Mouse (Mus musculus): ENCODE data around the gene Thpo.

The Thpo gene

GRCm38 (mm10) chr16:20733731-20734730, at the start of gene Thpo:
TSS of gene Thpo (minus strand) at chr16:20734511.
- no peak for DNase-seq (ENCODE audit: low spot score)

GRCm38 (mm10) chr16:20783891-20784290, 49.6 kb upstream of the Thpo start:
- DNase-seq (ENCODE audit: low spot score): no peak

GRCm38 (mm10) chr16:20781101-20781630, 46.9 kb upstream of the Thpo start:
- no peak for DNase-seq (ENCODE audit: low spot score)

GRCm38 (mm10) chr16:20779846-20780245, 45.5 kb upstream of the Thpo start:
- DNase-seq (ENCODE audit: low spot score): no peak

GRCm38 (mm10) chr16:20775021-20775420, 40.7 kb upstream of the Thpo start:
- DNase-seq (ENCODE audit: low spot score): no peak

- DNase-seq (ENCODE audit: low spot score): no peak
Observed at GRCm38 (mm10) chr16:20765244-20765643, 30.9 kb upstream of the Thpo start.

- DNase-seq (ENCODE audit: low spot score): no peak
Observed at GRCm38 (mm10) chr16:20761681-20762080, 27.4 kb upstream of the Thpo start.

- no peak for DNase-seq (ENCODE audit: low spot score)
Observed at GRCm38 (mm10) chr16:20757385-20757784, 23.1 kb upstream of the Thpo start.

GRCm38 (mm10) chr16:20756052-20756451, 21.7 kb upstream of the Thpo start:
- DNase-seq (ENCODE audit: low spot score): no peak

- DNase-seq (ENCODE audit: low spot score): no peak
Observed at GRCm38 (mm10) chr16:20750518-20750917, 16.2 kb upstream of the Thpo start.

GRCm38 (mm10) chr16:20746641-20747040, 12.3 kb upstream of the Thpo start:
- DNase-seq (ENCODE audit: low spot score): no peak

GRCm38 (mm10) chr16:20739845-20740244, 5.5 kb upstream of the Thpo start:
- no peak for DNase-seq (ENCODE audit: low spot score)

GRCm38 (mm10) chr16:20736823-20737222, 2.5 kb upstream of the Thpo start:
- DNase-seq (ENCODE audit: low spot score): no peak

- no peak for DNase-seq (ENCODE audit: low spot score)
Observed at GRCm38 (mm10) chr16:20736168-20736567, 1.9 kb upstream of the Thpo start.

- DNase-seq (ENCODE audit: low spot score): no peak
Observed at GRCm38 (mm10) chr16:20735651-20736050, 1.3 kb upstream of the Thpo start.

GRCm38 (mm10) chr16:20732925-20733730, 1.2 kb downstream of the Thpo start, which contains the start of gene Chrd:
TSS of gene Chrd (plus strand) at chr16:20733127.
- peak; percentile 54 for DNase-seq (ENCODE audit: low spot score)

GRCm38 (mm10) chr16:20732251-20732924, 1.9 kb downstream of the Thpo start:
- no peak for DNase-seq (ENCODE audit: low spot score)

- no peak for DNase-seq (ENCODE audit: low spot score)
Observed at GRCm38 (mm10) chr16:20731688-20732087, 2.6 kb downstream of the Thpo start.

GRCm38 (mm10) chr16:20730293-20730711, 4.0 kb downstream of the Thpo start:
- DNase-seq (ENCODE audit: low spot score): no peak

GRCm38 (mm10) chr16:20726384-20726783, 7.9 kb downstream of the Thpo start:
- no peak for DNase-seq (ENCODE audit: low spot score)

- DNase-seq (ENCODE audit: low spot score): no peak
Observed at GRCm38 (mm10) chr16:20725750-20726149, 8.6 kb downstream of the Thpo start.

GRCm38 (mm10) chr16:20725321-20725720, 9.0 kb downstream of the Thpo start:
- no peak for DNase-seq (ENCODE audit: low spot score)
